In genomic region chr19:11911021-11911420, GRCm38 (mm10) we compare ENCODE assay signal across 8 mouse cellular contexts. TPM values are rescaled to one million over a fixed set of nuclear protein-coding genes. Genes with fewer than 3 reads are reported as not detected.
DNase-seq lines count a peak whose midpoint lies in the region; ATAC-seq and TF ChIP-seq lines count a peak whose summit lies in the region.

No protein-coding gene starts in this region.

- DNase-seq in kidney, adult 9 months = no peak
- no peak for DNase-seq in hindbrain, embryonic 14.5 days (ENCODE audit: low spot score)
- DNase-seq in midbrain, embryonic 14.5 days = no peak
- no peak for DNase-seq in right cerebral cortex, postnatal 4 days
- no peak for DNase-seq in urinary bladder, postnatal 14 days (ENCODE audit: low spot score)
- no peak for DNase-seq in layer of hippocampus, postnatal 36 days

- WGBS in kidney, embryonic 14.5 days = 90% methylated on average over 5 of the region's 5 CpGs
- 94% methylated on average over 5 of the region's 5 CpGs for WGBS in hindbrain, embryonic 14.5 days
- 96% methylated on average over 5 of the region's 5 CpGs for WGBS in midbrain, embryonic 14.5 days

- no peak for ATAC-seq in kidney, embryonic 14.5 days (ENCODE audit: low FRiP score, low TSS enrichment)
- ATAC-seq in hindbrain, embryonic 14.5 days (ENCODE audit: low FRiP score) = no peak
- ATAC-seq in midbrain, embryonic 14.5 days (ENCODE audit: low FRiP score, low TSS enrichment) = no peak

- H3K4me1 ChIP-seq in kidney, embryonic 14.5 days (ENCODE audit: control insufficient read depth, insufficient read depth, low read length) = peaks cover 10% of the 10 kb centered on the region; the same call in 1 of the 2 replicates
- H3K4me1 ChIP-seq in bone marrow macrophage, adult 2 months (ENCODE audit: control insufficient read depth, insufficient read depth, low read length) = peaks cover 13% of the 10 kb centered on the region
- peaks cover 18% of the 10 kb centered on the region for H3K4me1 ChIP-seq in hindbrain, embryonic 14.5 days (replicated peaks; ENCODE audit: control insufficient read depth, insufficient read depth, low read length)
- peaks cover 21% of the 10 kb centered on the region for H3K4me1 ChIP-seq in midbrain, embryonic 14.5 days (ENCODE audit: control insufficient read depth, insufficient read depth, low read length)

- TF ChIP-seq POLR2A in bone marrow macrophage, adult 2 months (IDR thresholded peaks at IDR 0.05; ENCODE audit: borderline replicate concordance, low read depth, low read length) = no peak

- peak overlapping the region; percentile 90 for H3K4me3 ChIP-seq in kidney, embryonic 14.5 days (ENCODE audit: low read length)
- H3K4me3 ChIP-seq in bone marrow macrophage, adult 2 months (ENCODE audit: insufficient read depth, low read length) = peak overlapping the region; percentile 72
- H3K4me3 ChIP-seq in hindbrain, embryonic 14.5 days (replicated peaks; ENCODE audit: low read length) = peak overlapping the region; percentile 77
- H3K4me3 ChIP-seq in midbrain, embryonic 14.5 days (replicated peaks; ENCODE audit: low read depth, low read length) = peak overlapping the region; percentile 80

- peak overlapping the region; percentile 89; the same call in 1 of the 2 replicates for H3K9ac ChIP-seq in kidney, embryonic 14.5 days (ENCODE audit: low read depth, low read length)
- H3K9ac ChIP-seq in hindbrain, embryonic 14.5 days = peak overlapping the region; percentile 78
- H3K9ac ChIP-seq in midbrain, embryonic 14.5 days (replicated peaks; ENCODE audit: low read length) = peak overlapping the region; percentile 61

- peak overlapping the region; percentile 67; the same call in 1 of the 2 replicates for H3K4me2 ChIP-seq in kidney, embryonic 14.5 days (replicated peaks; ENCODE audit: low read depth, low read length)
- peak overlapping the region; percentile 74 for H3K4me2 ChIP-seq in hindbrain, embryonic 14.5 days (replicated peaks)
- peak overlapping the region; percentile 86 for H3K4me2 ChIP-seq in midbrain, embryonic 14.5 days (ENCODE audit: low read length)

- H3K27me3 ChIP-seq in kidney, embryonic 14.5 days (ENCODE audit: control insufficient read depth, insufficient read depth, low read length) = no peaks in the 10 kb centered on the region
- no peaks in the 10 kb centered on the region for H3K27me3 ChIP-seq in hindbrain, embryonic 14.5 days (ENCODE audit: control insufficient read depth, insufficient read depth, low read length)
- H3K27me3 ChIP-seq in midbrain, embryonic 14.5 days (ENCODE audit: control insufficient read depth, insufficient read depth, low read length) = no peaks in the 10 kb centered on the region

- no peaks in the 10 kb centered on the region for H3K9me3 ChIP-seq in kidney, embryonic 14.5 days (ENCODE audit: control insufficient read depth, low read length)
- H3K9me3 ChIP-seq in hindbrain, embryonic 14.5 days (ENCODE audit: control insufficient read depth, low read length) = no peaks in the 10 kb centered on the region
- no peaks in the 10 kb centered on the region for H3K9me3 ChIP-seq in midbrain, embryonic 14.5 days (ENCODE audit: control insufficient read depth, low read length)

- TF ChIP-seq CTCF in bone marrow macrophage, adult 2 months (IDR thresholded peaks at IDR 0.05; ENCODE audit: low read depth, low read length) = no peak

- H3K27ac ChIP-seq in kidney, embryonic 14.5 days (ENCODE audit: low read depth, low read length) = no peak overlapping the region
- peak overlapping the region; percentile 92 for H3K27ac ChIP-seq in bone marrow macrophage, adult 2 months (ENCODE audit: insufficient read depth, low read depth, low read length)
- H3K27ac ChIP-seq in hindbrain, embryonic 14.5 days = peak overlapping the region; percentile 89
- no peak overlapping the region; the same call in 1 of the 2 replicates for H3K27ac ChIP-seq in midbrain, embryonic 14.5 days (replicated peaks; ENCODE audit: low read depth, low read length)

- H3K36me3 ChIP-seq in kidney, embryonic 14.5 days (ENCODE audit: control insufficient read depth, insufficient read depth, low read length) = peaks cover 13% of the 10 kb centered on the region
- peaks cover 14% of the 10 kb centered on the region for H3K36me3 ChIP-seq in hindbrain, embryonic 14.5 days (replicated peaks; ENCODE audit: control insufficient read depth, insufficient read depth)
- peaks cover 16% of the 10 kb centered on the region for H3K36me3 ChIP-seq in midbrain, embryonic 14.5 days (ENCODE audit: control insufficient read depth, insufficient read depth, low read length)

RNA-seq across cellular contexts. Expression of gene Patl1, which starts 1.2 kb away (rescaled TPM):
- polyA plus RNA-seq in kidney, embryonic 14.5 days (2014; fragmentation: Nextera tagmentation; extraction: Ambion mirVana) = 15.8 and 23.6 TPM in 2 replicates
- 26.7 and 31.3 TPM in 2 replicates for polyA plus RNA-seq in bone marrow macrophage, adult 2 months (2012; ENCODE audit: insufficient read depth, insufficient read length, missing spikeins)
- polyA plus RNA-seq in hindbrain, embryonic 14.5 days (2014; fragmentation: Nextera tagmentation; extraction: Ambion mirVana) = 19.3 and 20.0 TPM in 2 replicates
- polyA plus RNA-seq in midbrain, embryonic 14.5 days (2014; fragmentation: Nextera tagmentation; extraction: Ambion mirVana) = 19.1 and 23.1 TPM in 2 replicates
- 10 to 100 TPM; 19.8 to 24.8 TPM for total RNA-seq in layer of hippocampus, postnatal 36 days (2021)

RNA-seq across cellular contexts. Expression of gene Olfr1420, which starts 24.7 kb away (rescaled TPM):
- 0.13 and 0.24 TPM in 2 replicates for polyA plus RNA-seq in kidney, embryonic 14.5 days (2014; fragmentation: Nextera tagmentation; extraction: Ambion mirVana)
- polyA plus RNA-seq in bone marrow macrophage, adult 2 months (2012; ENCODE audit: insufficient read depth, insufficient read length, missing spikeins) = not detected in 2 replicates
- polyA plus RNA-seq in hindbrain, embryonic 14.5 days (2014; fragmentation: Nextera tagmentation; extraction: Ambion mirVana) = 0.07 TPM in 1 of 2 replicates, not detected in the other
- polyA plus RNA-seq in midbrain, embryonic 14.5 days (2014; fragmentation: Nextera tagmentation; extraction: Ambion mirVana) = 0.15 TPM in 1 of 2 replicates, not detected in the other
- not detected for total RNA-seq in layer of hippocampus, postnatal 36 days (2021)

RNA-seq across cellular contexts. Expression of gene Olfr1419, which starts 36.1 kb away (rescaled TPM):
- not detected in 2 replicates for polyA plus RNA-seq in kidney, embryonic 14.5 days (2014; fragmentation: Nextera tagmentation; extraction: Ambion mirVana)
- polyA plus RNA-seq in bone marrow macrophage, adult 2 months (2012; ENCODE audit: insufficient read depth, insufficient read length, missing spikeins) = not detected in 2 replicates
- polyA plus RNA-seq in hindbrain, embryonic 14.5 days (2014; fragmentation: Nextera tagmentation; extraction: Ambion mirVana) = not detected in 2 replicates
- not detected in 2 replicates for polyA plus RNA-seq in midbrain, embryonic 14.5 days (2014; fragmentation: Nextera tagmentation; extraction: Ambion mirVana)
- not detected for total RNA-seq in layer of hippocampus, postnatal 36 days (2021)

RNA-seq across cellular contexts. Expression of gene Olfr1418, which starts 50.2 kb away (rescaled TPM):
- polyA plus RNA-seq in kidney, embryonic 14.5 days (2014; fragmentation: Nextera tagmentation; extraction: Ambion mirVana) = not detected in 2 replicates
- not detected in 2 replicates for polyA plus RNA-seq in bone marrow macrophage, adult 2 months (2012; ENCODE audit: insufficient read depth, insufficient read length, missing spikeins)
- not detected in 2 replicates for polyA plus RNA-seq in hindbrain, embryonic 14.5 days (2014; fragmentation: Nextera tagmentation; extraction: Ambion mirVana)
- not detected in 2 replicates for polyA plus RNA-seq in midbrain, embryonic 14.5 days (2014; fragmentation: Nextera tagmentation; extraction: Ambion mirVana)
- not detected for total RNA-seq in layer of hippocampus, postnatal 36 days (2021)

RNA-seq across cellular contexts. Expression of gene Osbp, which starts 54.7 kb away (rescaled TPM):
- polyA plus RNA-seq in kidney, embryonic 14.5 days (2014; fragmentation: Nextera tagmentation; extraction: Ambion mirVana) = 7.5 and 9.4 TPM in 2 replicates
- polyA plus RNA-seq in bone marrow macrophage, adult 2 months (2012; ENCODE audit: insufficient read depth, insufficient read length, missing spikeins) = 32.9 and 34.7 TPM in 2 replicates
- polyA plus RNA-seq in hindbrain, embryonic 14.5 days (2014; fragmentation: Nextera tagmentation; extraction: Ambion mirVana) = 6.6 and 6.9 TPM in 2 replicates
- 6.7 and 8.0 TPM in 2 replicates for polyA plus RNA-seq in midbrain, embryonic 14.5 days (2014; fragmentation: Nextera tagmentation; extraction: Ambion mirVana)
- 10 to 100 TPM; 51.1 to 52.3 TPM for total RNA-seq in layer of hippocampus, postnatal 36 days (2021)

Comparison
In these comparisons a context has a peak if more than half of its experiments do, and no peak if none do; other contexts are left out.
1. H3K27ac ChIP-seq: peak in bone marrow macrophage, adult 2 months (single experiment) and hindbrain, embryonic 14.5 days (single experiment); none in kidney, embryonic 14.5 days (single experiment) and midbrain, embryonic 14.5 days (single experiment).
2. Peak in every context shown above with its lines, with median percentiles within 50 percentile points of each other: H3K4me2 ChIP-seq, H3K4me3 ChIP-seq and H3K9ac ChIP-seq.